Mouse (Mus musculus) neural tube, postnatal 0 days (tissue): ENCODE results near the gene Vdac1. TPM values are rescaled to one million over a fixed set of nuclear protein-coding genes. Genes with fewer than 3 reads are reported as not detected.

Experiments
- polyA plus RNA-seq: library from polyadenylated mRNA; unstranded; fragments of >200 nt; fragmentation: Nextera tagmentation; extraction: Ambion mirVana; gene quantifications from 2 replicates; pipeline ENCODE4 v1.2.1, GENCODE M21; 2015

Vdac1 gene
- polyA plus RNA-seq = 402 and 429 TPM in 2 replicates

DNA sequence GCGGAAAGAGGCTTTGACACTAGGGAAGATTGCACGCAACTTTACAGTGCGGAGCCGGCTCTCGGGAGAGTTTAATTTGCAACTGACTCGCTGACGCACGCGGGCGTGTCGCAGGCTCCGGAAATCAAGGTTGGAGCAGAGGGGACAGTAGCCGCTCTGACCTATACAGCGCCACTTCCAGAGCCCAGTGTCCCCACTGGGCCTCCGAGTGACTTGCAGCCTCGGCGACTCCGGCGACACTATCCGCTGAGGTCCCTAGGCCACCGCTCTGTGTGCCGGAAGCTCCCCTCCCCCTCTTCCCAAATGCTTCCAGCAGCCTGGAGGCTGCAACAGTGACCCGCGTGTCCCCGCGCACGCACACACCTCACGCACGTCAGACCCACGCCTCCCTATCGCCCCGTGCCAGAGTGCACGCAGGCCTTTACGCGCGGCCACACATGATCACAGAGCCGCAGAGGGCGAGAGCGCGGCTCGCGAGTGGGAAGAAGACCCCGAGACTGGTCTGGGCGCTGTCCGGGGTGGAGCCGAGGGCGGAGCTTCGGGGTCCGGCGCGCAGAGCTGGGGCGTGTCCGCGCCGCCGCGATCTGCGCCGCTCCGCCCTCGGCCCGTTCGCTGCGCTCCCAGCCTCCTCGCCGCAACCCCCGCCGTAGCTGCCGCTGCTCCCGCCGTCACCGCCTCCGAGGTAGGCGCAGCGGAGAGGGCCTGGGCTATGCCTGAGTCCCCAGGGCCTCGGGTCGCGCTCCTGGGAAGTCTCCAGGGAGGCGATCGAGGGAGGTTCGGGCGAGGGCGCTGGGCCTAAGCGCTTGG lies at the start of gene Vdac1:
Vdac1 (plus strand) TSS at position 390 of the 807 bp plus-strand sequence.

DNA sequence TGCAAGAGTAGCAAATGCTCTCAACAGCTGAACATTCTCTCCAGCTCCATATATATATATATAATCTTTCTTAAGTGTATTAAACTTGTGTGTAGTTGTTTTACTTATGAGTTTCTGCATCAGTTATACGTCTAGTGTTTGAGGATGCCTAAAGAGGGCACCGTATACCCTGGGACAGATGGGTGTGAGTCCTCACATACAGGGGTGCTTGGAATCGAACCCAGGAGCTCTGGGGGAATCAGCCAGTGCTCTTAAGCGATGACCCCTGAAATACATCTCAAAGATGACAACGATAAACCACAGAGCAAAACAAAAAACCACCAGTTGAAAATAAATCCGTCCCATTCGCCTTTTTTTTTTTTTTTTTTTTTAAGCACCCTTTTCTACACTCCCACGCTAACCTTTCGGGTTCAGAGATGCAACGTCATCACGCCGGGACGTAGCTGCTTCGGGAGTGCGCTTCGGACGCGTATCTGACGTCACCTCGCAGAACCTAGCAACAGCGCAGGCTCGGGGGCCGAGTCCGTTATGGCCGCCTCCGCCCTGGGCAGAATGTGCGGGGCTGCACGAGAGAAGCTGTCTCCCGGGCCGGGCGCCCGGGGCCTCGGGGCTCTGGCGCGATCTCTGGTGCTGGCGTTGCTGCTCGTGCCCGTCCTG lies 35.4 kb downstream of the Vdac1 start, which contains the start of gene 9530068E07Rik:
9530068E07Rik (plus strand) TSS at position 489 of the 657 bp plus-strand sequence.

Other genes starting within 250 kb of the Vdac1 start
- gene Olfr1373, start 215.3 kb upstream of the Vdac1 start, polyA plus RNA-seq = not detected in 2 replicates
- not detected in 2 replicates for gene Olfr1371, start 146.9 kb upstream of the Vdac1 start, polyA plus RNA-seq
- 949 and 1,105 TPM in 2 replicates for gene Skp1a, start 128.9 kb upstream of the Vdac1 start, polyA plus RNA-seq
- 5.2 and 6.1 TPM in 2 replicates for gene Tcf7, start 77.8 kb upstream of the Vdac1 start, polyA plus RNA-seq
- 114 and 121 TPM in 2 replicates for gene 9530068E07Rik, start 35.6 kb downstream of the Vdac1 start, polyA plus RNA-seq